Mouse (Mus musculus) midbrain, postnatal 0 days (tissue): ENCODE results near the gene Rpn2. TPM values are rescaled to one million over a fixed set of nuclear protein-coding genes. Genes with fewer than 3 reads are reported as not detected.

Source experiments
- ATAC-seq: fragments of 200-750 bp; cut with Nextera tagmentation; 2 replicates; pipeline ENCODE4 v1.8.0; 2017; ENCODE audit warnings: moderate number of reproducible peaks, mild to moderate bottlenecking, moderate TSS enrichment, moderate library complexity; ENCODE audit not compliant: low FRiP score
- DNase-seq: peaks from one replicate; pipeline ENCODE4 v3.0.0-alpha.2; 2015; ENCODE audit warnings: low spot score
- H3K27ac ChIP-seq: fragments of 300-500 bp; sonication (generic); 2 replicates; pipeline ENCODE4 v1.5.1; 2014; ENCODE audit warnings: low read depth, mild to moderate bottlenecking, low read length, mixed read lengths
- H3K27me3 ChIP-seq: fragments of 300-500 bp; sonication (generic); 2 replicates; pipeline ENCODE4 v1.6.1; 2014; ENCODE audit warnings: low read length, control low read depth, mixed read lengths; ENCODE audit not compliant: insufficient read depth
- H3K36me3 ChIP-seq: fragments of 300-500 bp; sonication (generic); 2 replicates; pipeline ENCODE4 v1.6.1; 2014; ENCODE audit warnings: low read length, control low read depth, mixed read lengths; ENCODE audit not compliant: insufficient read depth
- H3K4me1 ChIP-seq: fragments of 300-500 bp; sonication (generic); 2 replicates; pipeline ENCODE4 v1.6.1; 2014; ENCODE audit warnings: mild to moderate bottlenecking, control low read depth, antibody characterized with exemption, low read length, mixed read lengths; ENCODE audit not compliant: insufficient read depth
- H3K4me2 ChIP-seq: fragments of 300-500 bp; sonication (generic); 2 replicates; pipeline ENCODE4 v1.6.1; 2014; ENCODE audit warnings: low read depth, mild to moderate bottlenecking, low read length, mixed read lengths; ENCODE audit not compliant: poor library complexity, severe bottlenecking
- H3K4me3 ChIP-seq: fragments of 300-500 bp; sonication (generic); 2 replicates; pipeline ENCODE4 v1.5.1; 2014; ENCODE audit warnings: low read depth, mild to moderate bottlenecking, low read length, moderate library complexity
- H3K9ac ChIP-seq: fragments of 300-500 bp; sonication (generic); replicated peaks from 2 replicates; pipeline ENCODE4 v1.6.1; 2014; ENCODE audit warnings: mild to moderate bottlenecking, low read length, moderate library complexity, mixed read lengths; ENCODE audit not compliant: poor library complexity, severe bottlenecking
- H3K9me3 ChIP-seq: fragments of 300-500 bp; sonication (generic); 2 replicates; pipeline ENCODE4 v1.6.1; 2016; ENCODE audit warnings: low read length, control low read depth
- CTCF ChIP-seq: IDR thresholded peaks from 2 replicates; pipeline ENCODE4 v1.5.1; 2016; ENCODE audit warnings: antibody characterized with exemption, mild to moderate bottlenecking
- WGBS: fragments of 180-500 bp; shearing (Covaris S2); extraction: QIAGEN DNeasy Blood & Tissue Kit; methylation state at CpG from one replicate; pipeline ENCODE4 v1.1.7; 2014; 5-methylcytosine and 5-hydroxymethylcytosine counted together
- polyA plus RNA-seq: library from polyadenylated mRNA; unstranded; fragments of >200 nt; fragmentation: Nextera tagmentation; extraction: Ambion mirVana; gene quantifications from 2 replicates; pipeline ENCODE4 v1.2.1, GENCODE M21; 2015
- total RNA-seq: library from RNA; depleted of rRNA; stranded (reverse); fragments of >200 nt; gene quantifications from 2 replicates; pipeline ENCODE4 v1.2.3, GENCODE M21; 2014

The Rpn2 gene
- total and polyA plus RNA-seq, 2 experiments from 2014 or later = 193 to 233 TPM

DNA sequence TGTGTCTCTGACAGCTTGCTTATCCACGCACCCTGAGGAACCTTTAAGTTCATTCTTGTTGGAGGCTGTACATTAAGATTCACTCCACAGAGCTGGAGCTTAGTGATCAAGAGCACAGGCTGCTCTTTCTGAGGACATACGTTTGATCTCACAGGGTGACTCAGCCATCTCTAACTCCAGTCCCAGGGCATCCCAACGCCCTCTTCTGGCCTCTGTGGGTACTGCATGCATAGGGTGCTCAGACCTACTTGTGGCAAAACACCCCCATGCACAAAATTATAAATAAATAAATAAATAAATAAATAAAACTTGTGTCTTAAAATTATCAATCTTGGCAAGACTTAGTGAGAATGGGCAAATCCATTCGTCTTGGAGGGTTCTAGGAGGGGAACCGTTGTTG lies 59.8 kb downstream of the Rpn2 start:
- Histone ChIP-seq H3K27me3 (no peaks in the 10 kb centered on the region), H3K27ac (0 out of 2 replicates have a peak overlapping the region, but pooled peaks have one; percentile 8), H3K9me3 (no peaks in the 10 kb centered on the region), H3K9ac (no peak overlapping the region), H3K4me1 (no peaks in the 10 kb centered on the region), H3K36me3 (no peaks in the 10 kb centered on the region), H3K4me3 (no peak overlapping the region), H3K4me2 (no peak overlapping the region)
- peak; percentile 81 for DNase-seq
- WGBS = 23% methylated on average over 5 of the region's 5 CpGs
- TF ChIP-seq CTCF = peak; percentile 84
- no peak for ATAC-seq

DNA sequence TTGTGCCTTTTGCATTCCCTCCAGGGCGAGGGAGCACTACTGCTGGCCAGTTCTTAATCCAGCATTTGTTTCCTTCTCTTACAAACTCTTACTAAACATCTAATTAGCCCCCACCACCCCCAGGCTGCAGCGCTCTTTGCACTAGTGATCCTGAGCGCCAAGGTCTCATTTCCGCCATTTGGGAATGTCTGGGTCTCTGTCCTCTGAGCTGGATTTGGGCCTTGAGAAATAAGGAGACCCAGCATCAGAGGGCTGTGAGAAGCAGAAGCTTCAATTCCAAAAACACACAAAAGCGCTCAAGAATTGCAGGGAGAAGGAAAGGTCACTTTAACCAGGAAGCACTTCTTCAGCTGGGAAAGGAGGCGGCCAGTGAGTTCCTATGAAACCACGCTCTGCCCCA lies 60.7 kb downstream of the Rpn2 start:
- DNase-seq (no peak), ATAC-seq (no peak)
- no peaks in the 10 kb centered on the region for H3K9me3 ChIP-seq
- WGBS = 58% methylated on average over 7 of the region's 7 CpGs
- H3K4me2 ChIP-seq = no peak overlapping the region
- no peak overlapping the region for H3K9ac ChIP-seq
- no peak for TF ChIP-seq CTCF
- peak overlapping the region; percentile 64 for H3K27ac ChIP-seq
- H3K4me1 ChIP-seq = no peaks in the 10 kb centered on the region
- no peaks in the 10 kb centered on the region for H3K27me3 ChIP-seq
- no peaks in the 10 kb centered on the region for H3K36me3 ChIP-seq
- no peak overlapping the region for H3K4me3 ChIP-seq

DNA sequence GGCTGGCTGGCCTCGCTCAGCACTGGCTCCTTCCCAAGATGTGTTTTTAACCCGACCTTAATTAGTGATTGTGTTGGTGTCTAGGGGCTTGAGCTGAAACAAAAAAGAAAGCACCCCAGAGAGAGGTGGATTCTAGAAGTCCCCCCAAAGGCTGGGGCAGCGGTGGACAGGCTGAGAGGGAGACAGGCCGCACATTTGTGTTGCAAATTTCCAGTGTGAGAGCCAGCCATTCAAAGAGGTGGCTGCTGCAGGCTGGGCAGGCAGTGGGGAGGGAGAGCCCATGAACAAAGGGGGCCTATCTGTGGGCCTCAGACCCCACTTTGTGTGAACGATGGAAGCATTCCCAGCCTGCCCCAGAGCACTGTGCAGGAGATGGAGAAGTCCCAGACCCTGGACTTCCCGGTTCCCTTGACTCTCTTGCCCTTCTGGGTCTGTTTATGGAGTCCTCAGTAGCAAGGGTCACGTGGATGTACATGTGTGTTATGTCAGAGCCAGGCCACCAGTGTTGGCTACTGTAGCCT lies 61.5 kb downstream of the Rpn2 start:
- H3K36me3 ChIP-seq = no peaks in the 10 kb centered on the region
- H3K9ac ChIP-seq = no peak overlapping the region
- TF ChIP-seq CTCF = no peak
- H3K27me3 ChIP-seq = no peaks in the 10 kb centered on the region
- WGBS = 15% methylated on average over 7 of the region's 7 CpGs
- ATAC-seq (peak; percentile 74), DNase-seq (peak; percentile 86)
- no peaks in the 10 kb centered on the region for H3K4me1 ChIP-seq
- no peak overlapping the region for H3K4me2 ChIP-seq
- H3K9me3 ChIP-seq = no peaks in the 10 kb centered on the region
- H3K27ac ChIP-seq = peak overlapping the region; percentile 64
- no peak overlapping the region for H3K4me3 ChIP-seq

DNA sequence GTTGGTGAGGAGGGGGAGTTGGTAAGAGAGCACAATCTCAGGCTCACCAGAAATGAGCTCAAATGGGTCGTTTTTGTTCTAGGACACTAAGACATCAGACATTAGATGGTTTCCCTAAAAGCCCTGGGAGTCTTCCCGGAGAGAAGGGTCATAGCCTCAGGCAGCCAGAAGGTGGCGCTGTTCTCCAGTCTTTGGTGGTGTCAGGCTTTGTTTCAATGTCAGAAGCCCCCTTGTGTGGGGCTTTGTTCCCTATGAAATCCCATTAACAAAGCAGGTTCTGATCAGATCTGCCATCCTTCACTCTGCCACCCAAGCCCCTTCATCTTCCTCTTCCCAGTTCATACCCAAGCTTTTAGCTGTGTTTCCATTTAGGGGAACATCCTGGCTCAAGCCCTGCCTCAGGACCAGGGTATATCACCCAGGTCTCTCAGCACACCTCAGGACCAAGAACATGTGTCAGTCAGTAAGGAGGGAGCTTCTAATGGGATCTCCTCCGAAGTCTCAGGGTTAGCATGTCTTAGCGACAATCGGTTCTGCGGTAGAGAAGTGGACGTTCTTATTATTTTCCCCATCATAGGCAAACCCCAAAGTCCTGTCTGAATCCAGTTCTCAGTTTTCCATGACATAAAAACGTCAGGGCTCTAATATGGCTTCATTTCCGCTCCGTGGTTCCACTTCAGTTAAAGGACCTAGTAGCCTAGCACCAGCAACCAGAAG lies 62.9 kb downstream of the Rpn2 start:
- Histone ChIP-seq H3K4me2 (no peak overlapping the region), H3K36me3 (no peaks in the 10 kb centered on the region), H3K27me3 (no peaks in the 10 kb centered on the region), H3K4me3 (no peak overlapping the region), H3K27ac (peak overlapping the region; percentile 77), H3K9ac (0 out of 2 replicates have a peak overlapping the region, but pooled peaks have one; percentile 24), H3K9me3 (no peaks in the 10 kb centered on the region), H3K4me1 (peaks cover 2% of the 10 kb centered on the region; the same call in 1 of the 2 replicates)
- 24% methylated on average over 11 of the region's 11 CpGs for WGBS
- peak; percentile 93 for DNase-seq
- peak; percentile 94 for TF ChIP-seq CTCF
- peak; percentile 24; the same call in 1 of the 2 replicates for ATAC-seq

DNA sequence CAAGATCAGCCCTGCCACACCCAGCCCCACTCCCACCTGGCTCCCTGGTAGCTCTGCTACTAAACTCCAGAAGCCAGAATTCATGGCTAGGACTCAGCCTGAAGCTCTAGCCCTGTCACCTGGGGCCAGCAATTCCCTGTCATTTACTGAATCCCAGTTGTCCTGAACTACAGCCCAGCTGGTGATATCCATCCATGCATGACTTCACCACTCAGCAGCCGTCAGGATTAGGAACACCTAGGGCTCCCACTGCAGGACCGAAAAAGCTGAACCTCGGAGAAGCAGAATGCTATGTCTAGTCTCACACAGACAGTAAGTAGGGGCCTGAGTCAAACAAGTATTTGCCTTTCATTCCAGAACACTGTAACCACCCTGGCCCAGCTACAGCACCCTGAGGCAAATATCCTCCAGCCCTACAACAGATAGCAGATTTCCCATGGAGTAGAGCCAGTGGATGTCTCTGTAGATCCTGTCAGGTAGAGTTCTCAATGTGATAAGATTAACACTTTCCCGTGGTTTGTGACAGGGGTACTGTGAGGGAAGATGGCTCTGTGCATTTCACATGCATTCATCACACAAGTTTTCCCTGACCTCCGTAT lies 63.6 kb downstream of the Rpn2 start:
- H3K27me3 ChIP-seq = no peaks in the 10 kb centered on the region
- no peak overlapping the region for H3K4me3 ChIP-seq
- H3K9ac ChIP-seq = 0 out of 2 replicates have a peak overlapping the region, but pooled peaks have one; percentile 9
- DNase-seq (peak; percentile 17), ATAC-seq (no peak)
- no peaks in the 10 kb centered on the region for H3K36me3 ChIP-seq
- H3K9me3 ChIP-seq = no peaks in the 10 kb centered on the region
- WGBS = 25% methylated on average over 5 of the region's 5 CpGs
- no peak for TF ChIP-seq CTCF
- H3K4me1 ChIP-seq = peaks cover 4% of the 10 kb centered on the region; the same call in 1 of the 2 replicates
- peak overlapping the region; percentile 77 for H3K27ac ChIP-seq
- no peak overlapping the region for H3K4me2 ChIP-seq

DNA sequence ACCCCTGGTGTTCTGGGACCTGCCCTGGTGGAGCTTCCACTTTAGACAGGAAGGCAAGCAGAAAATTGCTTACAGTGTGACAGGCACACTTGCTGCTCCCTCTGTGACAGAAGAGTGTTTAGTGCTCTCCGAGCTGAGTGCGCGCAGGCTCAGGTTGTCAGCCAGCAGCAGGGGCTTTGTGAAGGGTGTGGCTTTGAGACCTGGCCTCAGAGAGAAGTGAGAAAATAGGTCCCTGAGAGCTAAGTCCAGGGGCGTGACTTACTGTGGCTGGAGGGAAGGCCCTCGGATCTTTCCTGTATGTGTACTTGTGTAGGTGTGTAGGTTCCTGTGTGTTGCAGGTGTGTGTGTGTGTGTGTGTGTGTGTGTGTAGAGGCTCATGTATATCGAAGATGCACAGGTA lies 64.5 kb downstream of the Rpn2 start:
- Histone ChIP-seq H3K4me2 (no peak overlapping the region), H3K4me3 (no peak overlapping the region), H3K27me3 (no peaks in the 10 kb centered on the region), H3K4me1 (peaks cover 9% of the 10 kb centered on the region; the same call in 1 of the 2 replicates), H3K27ac (peak overlapping the region; percentile 68), H3K9me3 (no peaks in the 10 kb centered on the region), H3K36me3 (no peaks in the 10 kb centered on the region), H3K9ac (no peak overlapping the region)
- WGBS = 73% methylated on average over 6 of the region's 6 CpGs
- ATAC-seq (no peak), DNase-seq (no peak)
- TF ChIP-seq CTCF = no peak
